Mouse (Mus musculus) gastrocnemius, adult 2 months (tissue): Measurements from ENCODE around the gene Ccdc63. TPM values are rescaled to one million over a fixed set of nuclear protein-coding genes. Genes with fewer than 3 reads are reported as not detected.
A peak's percentile ranks its signal among the peaks of the same experiment; 100 is the strongest.
"Not testable (repeated sequence)": the region's sequence is repeated elsewhere in the genome, so short reads cannot be mapped to it uniquely, and the experiment has no call there.

Source experiments
- DNase-seq: peaks from one replicate; pipeline ENCODE4 v3.0.0; 2022
- H3K27ac ChIP-seq: fragments of 200-600 bp; 2 replicates; pipeline ENCODE4 v1.8.1; 2022; ENCODE audit warnings: mild to moderate bottlenecking
- H3K4me3 ChIP-seq: fragments of 200-600 bp; 2 replicates; pipeline ENCODE4 v1.8.1; 2022; ENCODE audit warnings: mild to moderate bottlenecking, moderate library complexity
- CTCF ChIP-seq: fragments of 200-600 bp; IDR thresholded peaks from 2 replicates; pipeline ENCODE4 v1.8.1; 2022; ENCODE audit warnings: antibody characterized with exemption, mild to moderate bottlenecking, moderate library complexity
- intact Hi-C: fragments of 180-260 bp; cut with DNase I; formaldehyde crosslinking; loops from one replicate; pipeline ENCODE4 v1.15.1; 2025
- total RNA-seq, 2 experiments: library from RNA; stranded (reverse); gene quantifications; 2 replicates each; pipeline ENCODE4 v1.2.3; 2021

Gene Ccdc63
- total RNA-seq, 2 experiments from 2014 or later, result not detected

- Histone ChIP-seq H3K27ac (peak overlapping the region; percentile 89), H3K4me3 (peak overlapping the region; percentile 47)
- DNase-seq, result no peak
- intact Hi-C loops, result no loop called here
- TF ChIP-seq CTCF, result no peak
These were observed 23.4 kb upstream of the Ccdc63 start for GRCm38 (mm10) chr5:122164011-122164410.

- DNase-seq, result no peak
- intact Hi-C loops, result no loop called here
- Histone ChIP-seq H3K4me3 (peak overlapping the region; percentile 47), H3K27ac (peak overlapping the region; percentile 89)
- no peak for TF ChIP-seq CTCF
These were observed 22.6 kb upstream of the Ccdc63 start for GRCm38 (mm10) chr5:122163194-122163593.

DNA sequence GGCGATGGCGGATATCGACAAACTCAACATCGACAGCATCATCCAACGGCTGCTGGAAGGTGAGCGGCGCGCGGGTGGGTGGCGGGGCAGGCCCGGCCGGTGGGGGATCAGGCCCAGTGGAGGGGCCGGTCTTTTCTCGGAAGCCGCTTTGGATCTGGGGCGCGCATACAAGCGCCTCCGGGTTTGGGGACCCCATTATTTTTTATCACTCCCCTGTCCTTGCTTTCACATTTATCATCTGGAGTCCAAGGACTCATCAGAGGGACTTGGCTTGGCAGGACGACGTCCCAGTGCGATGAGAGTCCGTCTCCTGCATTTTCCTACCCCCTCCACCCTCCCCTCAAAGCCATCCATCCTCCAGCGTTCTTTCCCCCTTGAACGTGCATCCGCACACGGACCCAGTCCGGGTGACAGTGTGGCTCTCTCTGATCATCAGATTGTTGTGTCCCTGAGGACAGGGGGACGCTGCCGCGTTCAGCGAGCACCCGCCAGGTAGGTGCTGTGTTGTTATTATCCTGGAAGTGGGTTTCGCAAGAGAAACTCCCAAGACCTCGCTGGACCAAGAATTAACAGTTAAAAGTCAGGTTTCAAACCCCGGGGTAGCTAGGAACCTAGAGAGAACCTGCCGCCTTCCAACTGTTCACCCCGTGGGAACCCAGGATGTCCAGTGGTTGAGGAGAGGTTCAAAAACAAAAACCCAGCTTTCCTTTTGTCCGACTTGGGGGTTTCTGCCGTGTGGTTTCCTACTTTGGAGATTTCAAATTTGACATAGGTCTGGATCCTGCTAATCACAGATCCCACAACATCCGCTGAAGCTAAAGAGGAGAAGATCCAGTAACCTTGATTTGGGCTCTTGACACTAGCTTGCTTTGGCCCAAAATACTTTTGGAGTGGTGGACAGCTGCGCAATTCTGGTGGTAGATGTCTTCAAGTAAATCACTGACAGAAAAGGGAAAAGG is 18.2 kb upstream of the Ccdc63 start:
- peak overlapping the region; percentile 99 for H3K4me3 ChIP-seq
- peak; percentile 48 for DNase-seq
- peak overlapping the region; percentile 95 for H3K27ac ChIP-seq
- intact Hi-C loops, result no loop called here
- TF ChIP-seq CTCF, result no peak

GRCm38 (mm10) chr5:122157827-122158381 is 17.3 kb upstream of the Ccdc63 start, which contains the start of gene Ppp1cc:
Gene Ppp1cc, plus strand, starts transcription at chr5:122158278.
- Histone ChIP-seq H3K4me3 (peak within 1 kb of the TSS; percentile 99), H3K27ac (peak within 1 kb of the TSS; percentile 95)
- peak; percentile 96 for DNase-seq
- intact Hi-C loops, result no loop called here
- peak; percentile 48 for TF ChIP-seq CTCF

GRCm38 (mm10) chr5:122156486-122156885 is 15.9 kb upstream of the Ccdc63 start:
- Histone ChIP-seq H3K27ac (peak overlapping the region; percentile 28; the same call in 1 of the 2 replicates), H3K4me3 (no peak overlapping the region)
- no peak for DNase-seq
- TF ChIP-seq CTCF, result no peak
- intact Hi-C loops, result no loop called here

DNA sequence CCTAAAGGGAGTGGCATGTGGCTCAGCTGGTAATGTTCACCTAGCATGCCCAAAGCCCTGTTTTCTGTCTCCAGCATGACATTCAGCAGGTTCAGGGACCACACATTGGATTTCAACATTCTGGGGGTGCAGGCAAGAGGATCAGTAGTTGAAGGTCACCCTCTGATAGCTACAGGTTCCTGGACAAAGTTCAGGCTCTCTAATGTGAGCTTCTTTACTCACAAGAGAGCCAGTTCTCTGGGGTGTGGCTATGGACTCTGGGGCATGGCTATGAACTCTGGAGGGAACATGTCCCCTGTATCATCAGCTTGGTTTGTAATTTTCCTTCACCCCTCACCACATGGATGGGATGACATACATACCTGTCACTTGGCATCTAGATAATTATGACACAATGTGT is 15.0 kb upstream of the Ccdc63 start:
- TF ChIP-seq CTCF, result no peak
- H3K4me3 ChIP-seq, result no peak overlapping the region
- H3K27ac ChIP-seq, result no peak overlapping the region
- intact Hi-C loops, result no loop called here
- no peak for DNase-seq

GRCm38 (mm10) chr5:122154782-122155181 is 14.2 kb upstream of the Ccdc63 start:
- no peak for TF ChIP-seq CTCF
- intact Hi-C loops, result no loop called here
- Histone ChIP-seq H3K4me3 (no peak overlapping the region), H3K27ac (no peak overlapping the region)
- no peak for DNase-seq

- no peak overlapping the region for H3K27ac ChIP-seq
- no peak for DNase-seq
- intact Hi-C loops, result no loop called here
- TF ChIP-seq CTCF, result no peak
- no peak overlapping the region for H3K4me3 ChIP-seq
These were observed 13.4 kb upstream of the Ccdc63 start for GRCm38 (mm10) chr5:122154006-122154405.

DNA sequence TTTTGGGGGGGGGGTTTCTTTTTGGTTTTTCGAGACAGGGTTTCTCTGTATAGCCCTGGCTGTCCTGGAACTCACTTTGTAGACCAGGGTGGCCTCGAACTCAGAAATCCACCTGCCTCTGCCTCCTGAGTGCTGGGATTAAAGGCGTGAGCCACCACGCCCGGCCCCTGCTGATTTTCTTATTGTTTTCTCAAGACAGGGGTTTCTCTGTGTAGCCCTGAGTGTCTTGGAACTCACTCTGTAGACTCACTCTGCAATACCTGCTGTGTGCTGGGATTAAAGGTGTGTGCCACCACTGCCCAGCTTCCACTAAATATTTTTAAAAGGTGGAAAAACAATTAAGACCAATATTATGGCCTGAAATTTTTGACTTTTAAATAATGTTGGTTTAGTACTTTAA is 11.9 kb upstream of the Ccdc63 start:
- H3K4me3 ChIP-seq, intact Hi-C loops, H3K27ac ChIP-seq, DNase-seq: not testable (repeated sequence)

DNA sequence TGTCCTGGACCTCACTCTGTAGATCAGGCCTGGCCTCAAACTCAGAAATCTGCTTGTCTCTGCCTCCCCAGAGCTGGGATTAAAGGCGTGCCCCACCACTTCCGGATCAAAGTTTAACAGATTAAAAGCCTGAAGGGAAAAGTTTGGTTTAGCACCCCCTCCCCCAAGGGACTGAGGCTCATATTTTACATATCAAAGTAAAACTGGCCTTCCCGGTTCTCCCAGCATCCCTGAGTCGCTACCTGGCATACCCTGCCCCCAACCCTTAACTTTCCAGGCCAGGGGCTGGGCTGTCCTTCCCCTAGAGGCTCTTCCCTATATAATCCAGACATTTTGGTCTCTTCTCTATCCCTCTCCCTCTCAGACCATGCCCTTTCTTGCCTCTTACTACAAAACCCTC is 8.6 kb upstream of the Ccdc63 start:
- DNase-seq, result no peak
- Histone ChIP-seq H3K27ac (no peak overlapping the region), H3K4me3 (no peak overlapping the region)
- intact Hi-C loops, result no loop called here
- TF ChIP-seq CTCF, result no peak

DNA sequence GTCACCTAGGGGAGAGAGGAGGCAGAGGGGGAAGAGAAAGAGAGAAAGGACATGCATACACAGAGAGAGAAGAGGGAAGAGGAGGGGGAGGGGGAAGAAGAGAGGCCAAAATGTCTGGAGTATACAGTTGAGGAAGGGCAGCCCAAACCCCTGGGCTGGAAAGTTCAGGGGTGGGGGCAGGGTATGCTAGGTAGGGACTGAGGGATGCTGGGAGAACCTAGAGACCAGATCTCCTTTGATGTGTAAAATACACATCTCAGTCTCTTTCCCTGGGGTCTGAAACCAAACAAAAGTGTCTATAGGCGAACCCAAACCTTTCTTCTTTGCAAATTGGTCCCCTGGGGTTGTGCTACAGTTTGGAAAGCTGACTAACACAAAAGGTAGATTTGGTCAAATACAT is 7.5 kb upstream of the Ccdc63 start:
- H3K27ac ChIP-seq, result no peak overlapping the region
- no peak for TF ChIP-seq CTCF
- no peak for DNase-seq
- no peak overlapping the region for H3K4me3 ChIP-seq
- intact Hi-C loops, result no loop called here

GRCm38 (mm10) chr5:122146609-122147008 is 6.0 kb upstream of the Ccdc63 start:
- Histone ChIP-seq H3K4me3 (no peak overlapping the region), H3K27ac (peak overlapping the region; percentile 91)
- TF ChIP-seq CTCF, result no peak
- intact Hi-C loops, result no loop called here
- DNase-seq, result no peak

DNA sequence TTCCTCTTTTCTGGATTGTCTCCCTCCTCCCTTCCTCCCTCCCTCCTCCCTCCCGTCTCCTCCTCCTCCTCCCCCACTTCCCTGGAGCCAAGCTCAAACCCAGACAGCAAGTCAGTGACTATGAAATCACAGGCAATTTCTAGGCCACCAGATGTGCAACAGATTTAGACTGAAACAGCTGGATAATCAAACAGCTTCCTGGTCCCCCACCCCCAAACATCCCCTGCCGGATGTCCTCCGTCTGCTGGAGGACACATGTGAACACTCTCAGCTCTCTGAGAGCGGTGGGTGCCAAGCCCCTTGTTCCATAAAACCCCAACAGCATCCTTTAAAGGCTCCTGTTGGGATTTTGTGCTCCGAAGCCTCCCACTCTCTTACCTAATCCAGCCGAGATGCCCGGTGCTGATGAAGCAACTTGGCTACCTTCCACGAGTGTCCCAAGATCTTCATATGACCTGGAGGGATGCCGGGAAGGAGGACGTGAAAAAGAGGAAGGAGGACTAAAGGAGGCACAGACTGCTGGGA is 5.5 kb upstream of the Ccdc63 start:
- H3K27ac ChIP-seq, result peak overlapping the region; percentile 91
- no peak for TF ChIP-seq CTCF
- intact Hi-C loops, result no loop called here
- peak overlapping the region; percentile 70 for H3K4me3 ChIP-seq
- peak; percentile 83 for DNase-seq
